Mouse (Mus musculus): Measurements from ENCODE around the gene Mrgpre. TPM values are rescaled to one million over a fixed set of nuclear protein-coding genes. Genes with fewer than 3 reads are reported as not detected.

Mrgpre gene
- total and polyA plus RNA-seq, 3 experiments: 0.15 to 0.18 TPM; not detected in 1

DNA sequence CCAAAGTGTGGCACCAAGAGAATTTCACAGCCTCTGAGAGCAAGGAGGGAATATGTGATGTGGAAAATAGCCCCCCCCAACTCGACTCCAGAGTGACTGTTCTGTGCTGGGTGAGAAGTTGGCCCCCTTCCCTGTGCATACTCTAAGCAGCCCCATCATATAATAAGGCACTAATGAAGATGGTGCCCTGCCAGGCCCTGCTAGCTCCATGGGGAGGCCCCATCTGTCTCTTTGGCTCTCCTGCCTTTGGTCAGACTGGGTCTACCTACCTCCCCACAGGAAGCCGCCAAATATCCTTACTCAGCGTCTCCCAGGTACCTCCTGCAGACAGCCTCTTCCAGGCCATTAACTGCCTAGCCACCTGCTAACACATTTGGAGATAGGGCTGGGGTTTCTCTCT is 25.3 kb downstream of the Mrgpre start:
- TF ChIP-seq ZNF384 (IDR thresholded peaks at IDR 0.05; ENCODE audit: low read depth, low read length) (no peak), POLR2AphosphoS2 (IDR thresholded peaks at IDR 0.05; ENCODE audit: low read length) (no peak), CHD2 (IDR thresholded peaks at IDR 0.05; ENCODE audit: low read length) (no peak), MAZ (IDR thresholded peaks at IDR 0.05; ENCODE audit: low read depth, low read length) (no peak), ZMIZ1 (IDR thresholded peaks at IDR 0.05; ENCODE audit: low read depth, low read length) (no peak), MXI1 (IDR thresholded peaks at IDR 0.05; ENCODE audit: low read depth, low read length) (no peak), ELF1 (IDR thresholded peaks at IDR 0.05; ENCODE audit: low read depth, low read length) (no peak), RCOR1 (IDR thresholded peaks at IDR 0.05; ENCODE audit: low read depth, low read length) (no peak)
- no peak overlapping the region for H3K9ac ChIP-seq (ENCODE audit: control insufficient read depth, low read depth, low read length, poor library complexity, severe bottlenecking)
- peaks cover 0 to 12% of the 10 kb centered on the region in 2 experiments; a peak in 2 of 4 replicates for H3K36me3 ChIP-seq (ENCODE audit: control insufficient read depth in 1 of 2, insufficient read depth in 2 of 2, low read length in 2 of 2)
- no peak overlapping the region for H3K27ac ChIP-seq (ENCODE audit: control insufficient read depth, low read depth, low read length)
- no peaks in the 10 kb centered on the region; a peak in 1 of 4 replicates for H3K27me3 ChIP-seq (ENCODE audit: control insufficient read depth in 1 of 2, insufficient read depth in 2 of 2, low read length in 2 of 2)
- H3K79me2 ChIP-seq (ENCODE audit: control insufficient read depth, insufficient read depth, low read length, poor library complexity): no peaks in the 10 kb centered on the region; the same call in 1 of the 2 replicates
- no peaks in the 10 kb centered on the region for H3K9me3 ChIP-seq (replicated peaks; ENCODE audit: insufficient read depth, low read length)
- H3K4me3 ChIP-seq (ENCODE audit: control insufficient read depth in 1 of 2, insufficient read depth in 1 of 2, low read depth in 2 of 2, low read length in 2 of 2): no peak overlapping the region
- no peak for DNase-seq (ENCODE audit: low read depth, low spot score)
- peaks cover 2 to 24% of the 10 kb centered on the region in 2 experiments; a peak in 3 of 4 replicates for H3K4me1 ChIP-seq (ENCODE audit: control insufficient read depth in 1 of 2, insufficient read depth in 2 of 2, low read length in 2 of 2)

DNA sequence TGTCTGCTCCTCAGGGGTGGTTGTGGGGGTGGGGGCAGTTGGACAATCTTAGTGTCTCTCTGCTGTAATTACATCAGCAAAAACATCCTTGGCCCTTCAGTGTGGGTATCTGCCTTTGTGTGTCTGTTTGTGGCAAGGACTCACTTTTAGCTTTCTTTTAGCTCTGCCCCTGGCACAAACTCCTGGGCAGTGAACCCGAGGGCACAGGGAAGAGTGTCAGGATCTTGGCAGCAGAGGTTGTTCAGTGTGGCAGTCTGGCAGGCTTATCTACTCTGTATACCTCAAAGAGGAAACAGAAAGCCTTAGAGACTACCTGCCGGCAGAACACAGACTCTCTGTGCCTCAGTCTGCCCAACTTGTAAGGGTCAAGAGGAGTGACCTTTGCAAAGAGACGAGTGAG is 26.6 kb downstream of the Mrgpre start:
- peak overlapping the region; percentile 53 for H3K9ac ChIP-seq (ENCODE audit: control insufficient read depth, low read depth, low read length, poor library complexity, severe bottlenecking)
- H3K79me2 ChIP-seq (ENCODE audit: control insufficient read depth, insufficient read depth, low read length, poor library complexity): no peaks in the 10 kb centered on the region; the same call in 1 of the 2 replicates

DNA sequence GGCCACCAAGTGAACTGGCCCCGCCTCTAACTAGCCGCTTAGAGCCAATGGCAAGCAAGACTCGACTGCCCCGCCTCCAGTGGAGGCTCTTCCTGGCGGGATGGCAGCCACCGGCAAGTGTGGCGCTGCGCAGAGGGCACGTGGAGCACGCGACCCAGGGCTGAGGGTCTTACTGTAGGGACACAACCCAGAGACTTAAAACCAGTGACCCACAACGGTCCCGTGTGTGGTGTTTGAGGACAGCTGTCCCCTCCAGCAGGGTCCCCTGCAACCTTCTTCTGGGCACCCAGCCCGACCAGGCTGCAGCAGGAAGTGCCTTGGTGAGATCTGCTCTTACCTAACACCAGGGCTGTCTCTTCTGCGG is 27.3 kb downstream of the Mrgpre start:
- TF ChIP-seq EP300 (IDR thresholded peaks at IDR 0.05; ENCODE audit: low read depth in 1 of 2, low read length in 2 of 2) (no peak), POLR2AphosphoS5 (IDR thresholded peaks at IDR 0.05; ENCODE audit: borderline replicate concordance, low read depth, low read length) (no peak), CHD1 (IDR thresholded peaks at IDR 0.05; ENCODE audit: low read depth, low read length) (no peak), UBTF (IDR thresholded peaks at IDR 0.05; ENCODE audit: borderline replicate concordance, insufficient read depth, low read depth, low read length) (no peak), MAFK (IDR thresholded peaks at IDR 0.05; ENCODE audit: borderline replicate concordance, low read depth, low read length) (no peak), NRF1 (IDR thresholded peaks at IDR 0.05; ENCODE audit: insufficient read depth, low read depth, low read length, poor library complexity, severe bottlenecking) (peak; percentile 38; the same call in 1 of the 2 replicates), MAX (IDR thresholded peaks at IDR 0.05; ENCODE audit: low read length) (peak; percentile 97), MXI1 (IDR thresholded peaks at IDR 0.05; ENCODE audit: low read depth, low read length) (peak; percentile 96), TBP (IDR thresholded peaks at IDR 0.05; ENCODE audit: low read depth, low read length) (peak; percentile 60), ZMIZ1 (IDR thresholded peaks at IDR 0.05; ENCODE audit: low read depth, low read length) (no peak), MAZ (IDR thresholded peaks at IDR 0.05; ENCODE audit: low read depth, low read length) (0 out of 2 replicates have a peak, but pooled peaks have one; percentile 19), ELF1 (IDR thresholded peaks at IDR 0.05; ENCODE audit: low read depth, low read length) (peak; percentile 42), MYC (IDR thresholded peaks at IDR 0.05; ENCODE audit: low read depth, low read length) (peak; percentile 96), ZC3H11A (IDR thresholded peaks at IDR 0.05; ENCODE audit: low read depth, low read length) (no peak), USF1 (IDR thresholded peaks at IDR 0.05; ENCODE audit: low read depth, low read length) (peak; percentile 44; the same call in 1 of the 2 replicates), GATA1 (IDR thresholded peaks at IDR 0.05; ENCODE audit: low read depth, low read length) (no peak), NELFE (IDR thresholded peaks at IDR 0.05; ENCODE audit: low read depth, low read length) (peak; percentile 83), SIN3A (IDR thresholded peaks at IDR 0.05; ENCODE audit: low read length) (peak; percentile 79; the same call in 1 of the 2 replicates), POLR2A (IDR thresholded peaks at IDR 0.05; ENCODE audit: control insufficient read depth in 1 of 2, insufficient read depth in 1 of 2, low read depth in 1 of 2, low read length in 2 of 2, poor library complexity in 1 of 2) (peak; percentile 63 to 92), HCFC1 (IDR thresholded peaks at IDR 0.05; ENCODE audit: low read depth, low read length) (no peak)
- Histone ChIP-seq H3K4me3 (ENCODE audit: control insufficient read depth in 1 of 2, insufficient read depth in 1 of 2, low read depth in 2 of 2, low read length in 2 of 2) (peak overlapping the region; percentile 39 to 47), H3K79me2 (ENCODE audit: control insufficient read depth, insufficient read depth, low read length, poor library complexity) (no peaks in the 10 kb centered on the region; the same call in 1 of the 2 replicates), H3K36me3 (ENCODE audit: control insufficient read depth in 1 of 2, insufficient read depth in 2 of 2, low read length in 2 of 2) (peaks cover 0 to 12% of the 10 kb centered on the region in 2 experiments; a peak in 2 of 4 replicates), H3K9me3 (replicated peaks; ENCODE audit: insufficient read depth, low read length) (no peaks in the 10 kb centered on the region), H3K27me3 (ENCODE audit: control insufficient read depth in 1 of 2, insufficient read depth in 2 of 2, low read length in 2 of 2) (no peaks in the 10 kb centered on the region; a peak in 1 of 4 replicates), H3K4me1 (ENCODE audit: control insufficient read depth in 1 of 2, insufficient read depth in 2 of 2, low read length in 2 of 2) (peaks cover 2 to 24% of the 10 kb centered on the region in 2 experiments; a peak in 3 of 4 replicates), H3K27ac (ENCODE audit: control insufficient read depth, low read depth, low read length) (peak overlapping the region; percentile 5; the same call in 1 of the 2 replicates), H3K9ac (ENCODE audit: control insufficient read depth, low read depth, low read length, poor library complexity, severe bottlenecking) (peak overlapping the region; percentile 69)
- peak; percentile 92 for DNase-seq (ENCODE audit: low read depth, low spot score)

More for the DNA sequence above, 26.6 kb downstream of the Mrgpre start:
- no peaks in the 10 kb centered on the region; a peak in 1 of 4 replicates for H3K27me3 ChIP-seq (ENCODE audit: control insufficient read depth in 1 of 2, insufficient read depth in 2 of 2, low read length in 2 of 2)
- TF ChIP-seq MYB (IDR thresholded peaks at IDR 0.05; ENCODE audit: low read depth, low read length) (no peak), GATA1 (IDR thresholded peaks at IDR 0.05; ENCODE audit: low read depth, low read length) (peak; percentile 18; the same call in 1 of the 2 replicates)
- H3K36me3 ChIP-seq (ENCODE audit: control insufficient read depth in 1 of 2, insufficient read depth in 2 of 2, low read length in 2 of 2): peaks cover 0 to 12% of the 10 kb centered on the region in 2 experiments; a peak in 2 of 4 replicates
- H3K9me3 ChIP-seq (replicated peaks; ENCODE audit: insufficient read depth, low read length): no peaks in the 10 kb centered on the region
- peaks cover 2 to 24% of the 10 kb centered on the region in 2 experiments; a peak in 3 of 4 replicates for H3K4me1 ChIP-seq (ENCODE audit: control insufficient read depth in 1 of 2, insufficient read depth in 2 of 2, low read length in 2 of 2)
- H3K27ac ChIP-seq (ENCODE audit: control insufficient read depth, low read depth, low read length): no peak overlapping the region; the same call in 1 of the 2 replicates
- peak; percentile 37 for DNase-seq (ENCODE audit: low read depth, low spot score)
- H3K4me3 ChIP-seq (ENCODE audit: control insufficient read depth in 1 of 2, insufficient read depth in 1 of 2, low read depth in 2 of 2, low read length in 2 of 2): peak overlapping the region; percentile 22 to 47; a peak in 3 of 4 replicates

Data from MEL (cell line).